In genomic region chr1:160334791-160335190, GRCm38 (mm10) we compare ENCODE assay signal across 26 mouse cellular contexts.
DNase-seq lines count a peak whose midpoint lies in the region; ATAC-seq and TF ChIP-seq lines count a peak whose summit lies in the region.
"Had no signal": no experiment of that assay in that cellular context is flagged by ENCODE, and none has a peak within 500 bp of the region (broad histone marks: within the 10 kb centered on the region; RNA-seq: fewer than 3 reads in every experiment).

No protein-coding gene starts in this region.

- TF ChIP-seq POLR2A in brain, embryonic 14.5 days (IDR thresholded peaks at IDR 0.05; ENCODE audit: borderline replicate concordance, extremely low read depth, insufficient read depth, insufficient read length, poor library complexity, severe bottlenecking), result no peak

- WGBS in embryonic facial prominence, embryonic 14.5 days, result 79% methylated on average over 4 of the region's 4 CpGs
- 84% methylated on average over 4 of the region's 4 CpGs for WGBS in embryonic facial prominence, embryonic 10.5 days
- 73% methylated on average over 4 of the region's 4 CpGs for WGBS in neural tube, embryonic 15.5 days
- 90% methylated on average over 4 of the region's 4 CpGs for whole genome bisulfite sequencing in kidney, embryonic 14.5 days

- no peak overlapping the region for H3K27ac ChIP-seq in embryonic facial prominence, embryonic 14.5 days (replicated peaks; ENCODE audit: low read depth, low read length)
- no peak overlapping the region for H3K27ac ChIP-seq in embryonic facial prominence, embryonic 10.5 days (replicated peaks)
- 0 out of 2 replicates have a peak overlapping the region, but pooled peaks have one; percentile 51 for H3K27ac ChIP-seq in neural tube, embryonic 15.5 days (replicated peaks)
- no peak overlapping the region for H3K27ac ChIP-seq in kidney, embryonic 14.5 days (ENCODE audit: low read depth, low read length)
- H3K27ac ChIP-seq: embryonic facial prominence, embryonic 12.5 days; forebrain, embryonic 10.5 days; forebrain, embryonic 13.5 days; heart, embryonic 13.5 days; hindbrain, embryonic 14.5 days; hindbrain, postnatal 0 days had no signal

- H3K9me3 ChIP-seq in embryonic facial prominence, embryonic 14.5 days (ENCODE audit: control insufficient read depth, low read length), result no peaks in the 10 kb centered on the region
- H3K9me3 ChIP-seq in embryonic facial prominence, embryonic 10.5 days, result no peaks in the 10 kb centered on the region
- no peaks in the 10 kb centered on the region for H3K9me3 ChIP-seq in neural tube, embryonic 15.5 days (replicated peaks)
- no peaks in the 10 kb centered on the region for H3K9me3 ChIP-seq in kidney, embryonic 14.5 days (ENCODE audit: control insufficient read depth, low read length)
- H3K9me3 ChIP-seq: embryonic facial prominence, embryonic 12.5 days; forebrain, embryonic 10.5 days; forebrain, embryonic 13.5 days; heart, embryonic 13.5 days had no signal

- peak; percentile 50 for DNase-seq in embryonic facial prominence, embryonic 14.5 days (ENCODE audit: low spot score)
- DNase-seq in embryonic facial prominence, embryonic 10.5 days (ENCODE audit: low spot score), result no peak
- DNase-seq in neural tube, embryonic 10.5 days (ENCODE audit: extremely low spot score, low spot score), result no peak
- DNase-seq in brain, embryonic 14.5 days (ENCODE audit: low read depth), result peak; percentile 14
- DNase-seq: adrenal gland, adult 8-10 months; adrenal gland, postnatal 25 days; cerebellum, adult 18-20 months; cerebellum, adult 9-10 months; cerebellum, postnatal 14 days; gastrocnemius, postnatal 10 days; gastrocnemius, postnatal 36 days; heart, adult 18-20 months; heart, postnatal 14 days; heart, postnatal 4 days had no signal

- no peaks in the 10 kb centered on the region for H3K36me3 ChIP-seq in embryonic facial prominence, embryonic 14.5 days (ENCODE audit: control insufficient read depth, insufficient read depth, low read length)
- H3K36me3 ChIP-seq in embryonic facial prominence, embryonic 10.5 days (replicated peaks), result no peaks in the 10 kb centered on the region
- peaks cover 14% of the 10 kb centered on the region; the same call in 1 of the 2 replicates for H3K36me3 ChIP-seq in neural tube, embryonic 15.5 days
- no peaks in the 10 kb centered on the region for H3K36me3 ChIP-seq in kidney, embryonic 14.5 days (ENCODE audit: control insufficient read depth, insufficient read depth, low read length)
- H3K36me3 ChIP-seq: embryonic facial prominence, embryonic 12.5 days; forebrain, embryonic 10.5 days; heart, embryonic 13.5 days had no signal

- ATAC-seq in embryonic facial prominence, embryonic 14.5 days (ENCODE audit: low read depth), result no peak
- no peak for ATAC-seq in neural tube, embryonic 15.5 days (ENCODE audit: low FRiP score)
- ATAC-seq in kidney, embryonic 14.5 days (ENCODE audit: low FRiP score, low TSS enrichment), result no peak
- ATAC-seq: activated CD4-positive, CD25-positive, alpha-beta regulatory T cell, adult 4 months; forebrain, embryonic 13.5 days; forebrain, embryonic 16.5 days; hindbrain, postnatal 0 days; inflammation-experienced regulatory T-cells, adult 6 months had no signal

- no peak overlapping the region for H3K4me2 ChIP-seq in embryonic facial prominence, embryonic 14.5 days (ENCODE audit: low read depth, low read length)
- no peak overlapping the region for H3K4me2 ChIP-seq in neural tube, embryonic 15.5 days
- no peak overlapping the region for H3K4me2 ChIP-seq in kidney, embryonic 14.5 days (replicated peaks; ENCODE audit: low read depth, low read length)
- H3K4me2 ChIP-seq: embryonic facial prominence, embryonic 12.5 days; forebrain, embryonic 13.5 days; heart, embryonic 13.5 days; hindbrain, embryonic 14.5 days had no signal

- no peaks in the 10 kb centered on the region for H3K27me3 ChIP-seq in embryonic facial prominence, embryonic 14.5 days (replicated peaks; ENCODE audit: control insufficient read depth, insufficient read depth, low read length)
- no peaks in the 10 kb centered on the region for H3K27me3 ChIP-seq in embryonic facial prominence, embryonic 10.5 days (replicated peaks; ENCODE audit: low read depth, poor library complexity, severe bottlenecking)
- no peaks in the 10 kb centered on the region for H3K27me3 ChIP-seq in neural tube, embryonic 15.5 days (replicated peaks)
- H3K27me3 ChIP-seq in kidney, embryonic 14.5 days (ENCODE audit: control insufficient read depth, insufficient read depth, low read length), result no peaks in the 10 kb centered on the region
- H3K27me3 ChIP-seq: embryonic facial prominence, embryonic 12.5 days; forebrain, embryonic 13.5 days; heart, embryonic 13.5 days had no signal

- no peaks in the 10 kb centered on the region for H3K4me1 ChIP-seq in embryonic facial prominence, embryonic 14.5 days (ENCODE audit: control insufficient read depth, insufficient read depth, low read length)
- no peaks in the 10 kb centered on the region for H3K4me1 ChIP-seq in embryonic facial prominence, embryonic 10.5 days
- H3K4me1 ChIP-seq in neural tube, embryonic 15.5 days, result no peaks in the 10 kb centered on the region
- no peaks in the 10 kb centered on the region for H3K4me1 ChIP-seq in kidney, embryonic 14.5 days (ENCODE audit: control insufficient read depth, insufficient read depth, low read length)
- H3K4me1 ChIP-seq: embryonic facial prominence, embryonic 12.5 days; forebrain, embryonic 10.5 days; forebrain, embryonic 13.5 days had no signal

- H3K9ac ChIP-seq in embryonic facial prominence, embryonic 14.5 days (ENCODE audit: low read depth, low read length), result no peak overlapping the region
- no peak overlapping the region for H3K9ac ChIP-seq in neural tube, embryonic 15.5 days (replicated peaks)
- H3K9ac ChIP-seq in kidney, embryonic 14.5 days (ENCODE audit: low read depth, low read length), result no peak overlapping the region
- H3K9ac ChIP-seq: embryonic facial prominence, embryonic 12.5 days; forebrain, embryonic 13.5 days; heart, embryonic 13.5 days; hindbrain, embryonic 14.5 days had no signal

- TF ChIP-seq CTCF in brain, embryonic 14.5 days (IDR thresholded peaks at IDR 0.05; ENCODE audit: borderline replicate concordance, extremely low read depth, insufficient read depth, insufficient read length), result no peak

- no peak overlapping the region for H3K4me3 ChIP-seq in embryonic facial prominence, embryonic 14.5 days (ENCODE audit: low read depth, low read length)
- H3K4me3 ChIP-seq in embryonic facial prominence, embryonic 10.5 days, result no peak overlapping the region
- H3K4me3 ChIP-seq in neural tube, embryonic 15.5 days (replicated peaks), result no peak overlapping the region
- no peak overlapping the region for H3K4me3 ChIP-seq in kidney, embryonic 14.5 days (ENCODE audit: low read length)
- H3K4me3 ChIP-seq: embryonic facial prominence, embryonic 12.5 days; erythroblast, embryonic 14.5 days; forebrain, embryonic 10.5 days; forebrain, embryonic 13.5 days; heart, embryonic 13.5 days had no signal

Comparison
In these comparisons a context has a peak if more than half of its experiments do, and no peak if none do; other contexts are left out.
1. DNase-seq: peak in embryonic facial prominence, embryonic 14.5 days (single experiment) and brain, embryonic 14.5 days (single experiment); none in embryonic facial prominence, embryonic 10.5 days (single experiment) and neural tube, embryonic 10.5 days (single experiment).